Mouse (Mus musculus) kidney, embryonic 15.5 days (tissue): ENCODE data around the gene Aqp9. TPM values are rescaled to one million over a fixed set of nuclear protein-coding genes. Genes with fewer than 3 reads are reported as not detected.

Experiments used
- polyA plus RNA-seq: library from polyadenylated mRNA; unstranded; fragments of >200 nt; fragmentation: Nextera tagmentation; extraction: Ambion mirVana; gene quantifications from 2 replicates; pipeline ENCODE4 v1.2.1, GENCODE M21; 2015

Gene Aqp9
- polyA plus RNA-seq, 1 experiment from 2014 or later = 0.22 TPM

Other genes with a start within 250 kb of the Aqp9 start
- gene Lipc, start 216.5 kb downstream of the Aqp9 start, polyA plus RNA-seq = 0.80 and 1.1 TPM in 2 replicates
- 323 and 326 TPM in 2 replicates for gene Aldh1a2, start 47.1 kb upstream of the Aqp9 start, polyA plus RNA-seq